In genomic region chr7:87277225-87277624, GRCm38 (mm10) we compare ENCODE assay signal across 9 mouse cellular contexts. TPM values are rescaled to one million over a fixed set of nuclear protein-coding genes. Genes with fewer than 3 reads are reported as not detected.
DNase-seq lines count a peak whose midpoint lies in the region; ATAC-seq and TF ChIP-seq lines count a peak whose summit lies in the region.
"Had no signal": no experiment of that assay in that cellular context is flagged by ENCODE, and none has a peak within 500 bp of the region (broad histone marks: within the 10 kb centered on the region; RNA-seq: fewer than 3 reads in every experiment).

No protein-coding gene starts in this region.

- TF ChIP-seq POLR2A in MEL (IDR thresholded peaks at IDR 0.05; ENCODE audit: control insufficient read depth in 1 of 2, insufficient read depth in 1 of 2, low read depth in 1 of 2, low read length in 2 of 2, poor library complexity in 1 of 2) = no peak
- no peak for TF ChIP-seq POLR2A in cortical plate, adult 2 months (IDR thresholded peaks at IDR 0.05; ENCODE audit: extremely low read depth, insufficient read depth, low read length)

- H3K9ac ChIP-seq in kidney, embryonic 14.5 days (ENCODE audit: low read depth, low read length) = no peak overlapping the region
- H3K9ac ChIP-seq in MEL (ENCODE audit: control insufficient read depth, low read depth, low read length, poor library complexity, severe bottlenecking) = no peak overlapping the region
- H3K9ac ChIP-seq in kidney, embryonic 16.5 days (replicated peaks; ENCODE audit: low read length) = no peak overlapping the region
- H3K9ac ChIP-seq: limb, embryonic 12.5 days had no signal

- no peak for ATAC-seq in kidney, embryonic 14.5 days (ENCODE audit: low FRiP score, low TSS enrichment)
- no peak for ATAC-seq in kidney, embryonic 16.5 days (ENCODE audit: low FRiP score, low TSS enrichment)
- no peak for ATAC-seq in granulocyte monocyte progenitor cell, adult 5-6 weeks (replicated peaks; ENCODE audit: poor library complexity, severe bottlenecking)

- no peaks in the 10 kb centered on the region for H3K27me3 ChIP-seq in kidney, embryonic 14.5 days (ENCODE audit: control insufficient read depth, insufficient read depth, low read length)
- no peaks in the 10 kb centered on the region for H3K27me3 ChIP-seq in MEL (ENCODE audit: control insufficient read depth in 1 of 2, insufficient read depth in 2 of 2, low read length in 2 of 2)
- no peaks in the 10 kb centered on the region for H3K27me3 ChIP-seq in kidney, embryonic 16.5 days (ENCODE audit: insufficient read depth, low read length)
- H3K27me3 ChIP-seq: limb, embryonic 12.5 days had no signal

- peak in 1 of 3 experiments; percentile 23; a peak in 2 of 6 replicates for TF ChIP-seq CTCF in MEL (IDR thresholded peaks at IDR 0.05 in 2 of 3, conservative IDR thresholded peaks at IDR 0.05 in 1 of 3; ENCODE audit: control insufficient read depth in 1 of 3, insufficient read depth in 1 of 3, low read depth in 2 of 3, low read length in 3 of 3, poor library complexity in 1 of 3, severe bottlenecking in 1 of 3)
- peak; percentile 33; the same call in 1 of the 2 replicates for TF ChIP-seq CTCF in cortical plate, adult 2 months (IDR thresholded peaks at IDR 0.05; ENCODE audit: extremely low read depth, insufficient read depth, low read length)

- peak; percentile 9 for DNase-seq in kidney, adult 18-20 months
- DNase-seq in MEL (ENCODE audit: low read depth, low spot score) = peak; percentile 6
- DNase-seq in lung, postnatal 10 days = peak; percentile 63

- no peak for TF ChIP-seq EP300 in MEL (IDR thresholded peaks at IDR 0.05; ENCODE audit: low read depth in 1 of 2, low read length in 2 of 2)

- no peak overlapping the region for H3K4me3 ChIP-seq in kidney, embryonic 14.5 days (ENCODE audit: low read length)
- H3K4me3 ChIP-seq in MEL (ENCODE audit: control insufficient read depth in 1 of 2, insufficient read depth in 1 of 2, low read depth in 2 of 2, low read length in 2 of 2) = no peak overlapping the region
- no peak overlapping the region for H3K4me3 ChIP-seq in cortical plate, adult 2 months (ENCODE audit: insufficient read depth, low read length)
- no peak overlapping the region for H3K4me3 ChIP-seq in kidney, embryonic 16.5 days (ENCODE audit: low read length)
- H3K4me3 ChIP-seq: limb, embryonic 12.5 days had no signal

- no peak for TF ChIP-seq RAD21 in MEL (IDR thresholded peaks at IDR 0.05; ENCODE audit: low read depth, low read length)

- WGBS in kidney, embryonic 14.5 days = 6% methylated on average over 1 of the region's 1 CpGs
- 6% methylated on average over 1 of the region's 1 CpGs for WGBS in kidney, embryonic 16.5 days

- H3K36me3 ChIP-seq in kidney, embryonic 14.5 days (ENCODE audit: control insufficient read depth, insufficient read depth, low read length) = no peaks in the 10 kb centered on the region
- H3K36me3 ChIP-seq in MEL (ENCODE audit: control insufficient read depth in 1 of 2, insufficient read depth in 2 of 2, low read length in 2 of 2) = no peaks in the 10 kb centered on the region
- H3K36me3 ChIP-seq in kidney, embryonic 16.5 days (ENCODE audit: insufficient read depth, low read length) = no peaks in the 10 kb centered on the region
- H3K36me3 ChIP-seq: limb, embryonic 12.5 days had no signal

- H3K4me1 ChIP-seq in kidney, embryonic 14.5 days (ENCODE audit: control insufficient read depth, insufficient read depth, low read length) = no peaks in the 10 kb centered on the region
- H3K4me1 ChIP-seq in MEL (ENCODE audit: control insufficient read depth in 1 of 2, insufficient read depth in 2 of 2, low read length in 2 of 2) = no peaks in the 10 kb centered on the region
- H3K4me1 ChIP-seq in cortical plate, adult 2 months (ENCODE audit: control insufficient read depth, insufficient read depth, low read length) = no peaks in the 10 kb centered on the region
- no peaks in the 10 kb centered on the region for H3K4me1 ChIP-seq in kidney, embryonic 16.5 days (ENCODE audit: insufficient read depth, low read length)
- H3K4me1 ChIP-seq: limb, embryonic 12.5 days had no signal

- no peak overlapping the region for H3K27ac ChIP-seq in kidney, embryonic 14.5 days (ENCODE audit: low read depth, low read length)
- no peak overlapping the region for H3K27ac ChIP-seq in MEL (ENCODE audit: control insufficient read depth, low read depth, low read length)
- no peak overlapping the region for H3K27ac ChIP-seq in cortical plate, adult 2 months (ENCODE audit: insufficient read depth, low read length)
- peak overlapping the region; percentile 18; the same call in 1 of the 2 replicates for H3K27ac ChIP-seq in kidney, embryonic 16.5 days (ENCODE audit: low read length)
- H3K27ac ChIP-seq: limb, embryonic 12.5 days had no signal

- H3K9me3 ChIP-seq in kidney, embryonic 14.5 days (ENCODE audit: control insufficient read depth, low read length) = no peaks in the 10 kb centered on the region
- H3K9me3 ChIP-seq in MEL (replicated peaks; ENCODE audit: insufficient read depth, low read length) = no peaks in the 10 kb centered on the region
- no peaks in the 10 kb centered on the region for H3K9me3 ChIP-seq in kidney, embryonic 16.5 days (ENCODE audit: low read length)
- H3K9me3 ChIP-seq: limb, embryonic 12.5 days had no signal

- H3K79me2 ChIP-seq in MEL (ENCODE audit: control insufficient read depth, insufficient read depth, low read length, poor library complexity) = no peaks in the 10 kb centered on the region

- no peak overlapping the region for H3K4me2 ChIP-seq in kidney, embryonic 14.5 days (replicated peaks; ENCODE audit: low read depth, low read length)
- H3K4me2 ChIP-seq in kidney, embryonic 16.5 days (replicated peaks; ENCODE audit: low read depth, low read length) = no peak overlapping the region
- H3K4me2 ChIP-seq: limb, embryonic 12.5 days had no signal

TF ChIP-seq in MEL, 35 proteins besides CTCF, POLR2A, EP300 and RAD21:
- TF ChIP-seq MAFK (IDR thresholded peaks at IDR 0.05; ENCODE audit: borderline replicate concordance, low read depth, low read length) = no peak
TF ChIP-seq in MEL: peak in this region for 0.

RNA-seq across cellular contexts. Expression of gene Nox4, which starts 31.3 kb away (rescaled TPM):
- polyA plus RNA-seq in kidney, embryonic 14.5 days (2014; fragmentation: Nextera tagmentation; extraction: Ambion mirVana) = 3.5 and 6.8 TPM in 2 replicates
- not detected in 2 replicates for total RNA-seq in MEL (2012; rRNA removed)
- polyA plus RNA-seq in MEL (2012; ENCODE audit: insufficient read depth in 1 of 2, insufficient read length in 2 of 2, low read depth in 1 of 2, low replicate concordance in 2 of 2, missing spikeins in 1 of 2) = not detected
- 0.04 and 0.17 TPM in 2 replicates for polyA plus RNA-seq in cortical plate, adult 2 months (2012; rRNA removed)
- 5.9 and 6.6 TPM in 2 replicates for polyA plus RNA-seq in kidney, embryonic 16.5 days (2015; fragmentation: Nextera tagmentation; extraction: Ambion mirVana)
- total RNA-seq in granulocyte monocyte progenitor cell, adult 5-6 weeks (2014; fragmentation: Nextera tagmentation) = not detected in 2 replicates
- total RNA-seq in granulocyte monocyte progenitor cell, adult 5-6 weeks (2017) = not detected in 2 replicates
- total RNA-seq: common myeloid progenitor, adult 5-6 weeks had no signal

Comparison
In these comparisons a context has a peak if more than half of its experiments do, and no peak if none do; other contexts are left out.
1. DNase-seq: peak in every context shown above with its lines; median percentile 63 in lung, postnatal 10 days; 9 in kidney, adult 18-20 months; 6 in MEL.